Mouse (Mus musculus) liver, embryonic 14.5 days (tissue): Measurements from ENCODE around the gene Eif4a1. TPM values are rescaled to one million over a fixed set of nuclear protein-coding genes. Genes with fewer than 3 reads are reported as not detected.
A peak's percentile ranks its signal among the peaks of the same experiment; 100 is the strongest.

Source experiments
- ATAC-seq: fragments of 200-750 bp; cut with Nextera tagmentation; 2 replicates; pipeline ENCODE4 v1.8.0; 2017; ENCODE audit warnings: moderate number of reproducible peaks, mild to moderate bottlenecking, moderate library complexity; ENCODE audit not compliant: insufficient read depth
- DNase-seq, 3 experiments: peaks; one replicate each; pipeline ENCODE4 v3.0.0-alpha.2; 2012 to 2013; ENCODE audit warnings: low read depth in 3 of 3, low spot score in 3 of 3
- H3K27ac ChIP-seq: fragments of 300-500 bp; sonication (generic); 2 replicates; pipeline ENCODE4 v1.5.1; 2014; ENCODE audit warnings: moderate library complexity, mild to moderate bottlenecking, control low read depth, inconsistent platforms
- H3K27me3 ChIP-seq: fragments of 300-500 bp; sonication (generic); 2 replicates; pipeline ENCODE4 v1.6.1; 2014; ENCODE audit warnings: mild to moderate bottlenecking, low read length, moderate library complexity; ENCODE audit not compliant: control insufficient read depth, insufficient read depth
- H3K36me3 ChIP-seq: fragments of 300-500 bp; sonication (generic); replicated peaks from 2 replicates; pipeline ENCODE4 v1.6.1; 2014; ENCODE audit warnings: low read depth; ENCODE audit not compliant: control insufficient read depth, insufficient read depth
- H3K4me1 ChIP-seq, 2 experiments: fragments of 200-500 bp in 1 of 2; fragments of 300-500 bp in 1 of 2; sonication (generic) in 1 of 2; replicated peaks; 2 replicates each; pipeline ENCODE4 v1.6.1; 2012 to 2014; ENCODE audit warnings: antibody characterized with exemption in 1 of 2, inconsistent platforms in 1 of 2, low read length in 1 of 2; ENCODE audit not compliant: control insufficient read depth in 2 of 2, insufficient read depth in 2 of 2
- H3K4me2 ChIP-seq: fragments of 300-500 bp; sonication (generic); 2 replicates; pipeline ENCODE4 v1.6.1; 2014; ENCODE audit warnings: low read depth, mild to moderate bottlenecking, control low read depth, moderate library complexity
- H3K4me3 ChIP-seq, 2 experiments: fragments of 200-500 bp in 1 of 2; fragments of 300-500 bp in 1 of 2; sonication (generic) in 1 of 2; 2 replicates each; pipeline ENCODE4 v1.5.1; 2012 to 2014; ENCODE audit warnings: low read depth in 2 of 2, low read length in 2 of 2, mild to moderate bottlenecking in 2 of 2, control low read depth in 1 of 2, inconsistent platforms in 1 of 2, moderate library complexity in 1 of 2; ENCODE audit not compliant: insufficient read depth in 1 of 2
- H3K9ac ChIP-seq: fragments of 300-500 bp; sonication (generic); replicated peaks from 2 replicates; pipeline ENCODE4 v1.6.1; 2014; ENCODE audit warnings: mild to moderate bottlenecking, control low read depth, moderate library complexity
- H3K9me3 ChIP-seq: fragments of 300-500 bp; sonication (generic); 2 replicates; pipeline ENCODE4 v1.6.1; 2016; ENCODE audit warnings: low read length, mixed read lengths; ENCODE audit not compliant: control insufficient read depth
- CTCF ChIP-seq: IDR thresholded peaks from 2 replicates; pipeline ENCODE4 v1.5.1; 2016; ENCODE audit warnings: antibody characterized with exemption, low read depth, control low read depth
- EP300 ChIP-seq: IDR thresholded peaks from 2 replicates; pipeline ENCODE4 v1.6.1; 2016; ENCODE audit warnings: antibody characterized with exemption, low read depth
- WGBS: fragments of 180-500 bp; shearing (Covaris S2); extraction: QIAGEN DNeasy Blood & Tissue Kit; methylation state at CpG from one replicate; pipeline ENCODE4 v1.1.7; 2014; ENCODE audit not compliant: insufficient replicate concordance; 5-methylcytosine and 5-hydroxymethylcytosine counted together
- polyA plus RNA-seq, 2 experiments: library from polyadenylated mRNA; depleted of rRNA in 1 of 2; stranded (reverse) in 1 of 2; unstranded in 1 of 2; fragments of >200 nt; fragmentation: Nextera tagmentation in 1 of 2; extraction: Ambion mirVana in 1 of 2; gene quantifications; 2 replicates each; pipeline versions ENCODE4 v1.2.1 to v1.2.3; 2012 to 2014

Gene Eif4a1
- polyA plus RNA-seq, 2 experiments: 316 to 420 TPM

GRCm38 (mm10) chr11:69686377-69686776, 14.2 kb upstream of the Eif4a1 start:
- WGBS: 36% methylated on average over 4 of the region's 4 CpGs
- Histone ChIP-seq H3K27me3 (no peaks in the 10 kb centered on the region), H3K9ac (no peak overlapping the region), H3K4me2 (no peak overlapping the region), H3K4me3 (no peak overlapping the region), H3K36me3 (no peaks in the 10 kb centered on the region), H3K27ac (no peak overlapping the region), H3K9me3 (no peaks in the 10 kb centered on the region), H3K4me1 (peaks cover 2 to 17% of the 10 kb centered on the region in 2 experiments; a peak in 2 of 4 replicates)
- ATAC-seq (no peak), DNase-seq (peak in 1 of 3 experiments; percentile 34)
- TF ChIP-seq EP300 (no peak), CTCF (no peak)

GRCm38 (mm10) chr11:69685526-69686148, 13.4 kb upstream of the Eif4a1 start, which contains the start of gene Tnfsf13:
TSS of gene Tnfsf13 (minus strand) at chr11:69685784.
- no peak for TF ChIP-seq CTCF
- TF ChIP-seq EP300: no peak
- no peaks in the 10 kb centered on the region for H3K36me3 ChIP-seq
- no peak within 1 kb of the TSS for H3K9ac ChIP-seq
- no peak for DNase-seq
- no peak within 1 kb of the TSS for H3K4me2 ChIP-seq
- H3K27ac ChIP-seq: no peak within 1 kb of the TSS
- WGBS: 67% methylated on average over 10 of the region's 10 CpGs
- ATAC-seq: no peak
- H3K9me3 ChIP-seq: no peaks in the 10 kb centered on the region
- no peak within 1 kb of the TSS for H3K4me3 ChIP-seq
- no peaks in the 10 kb centered on the region for H3K27me3 ChIP-seq
- H3K4me1 ChIP-seq: peaks cover 5 to 21% of the 10 kb centered on the region in 2 experiments; a peak in 3 of 4 replicates

- Histone ChIP-seq H3K27ac (no peak overlapping the region), H3K36me3 (no peaks in the 10 kb centered on the region; the same call in 1 of the 2 replicates), H3K4me2 (no peak overlapping the region), H3K9ac (no peak overlapping the region), H3K27me3 (no peaks in the 10 kb centered on the region), H3K4me3 (no peak overlapping the region), H3K4me1 (peaks cover 8 to 21% of the 10 kb centered on the region in 2 experiments; a peak in 3 of 4 replicates), H3K9me3 (no peaks in the 10 kb centered on the region)
- 79% methylated on average over 6 of the region's 6 CpGs for WGBS
- ATAC-seq (no peak), DNase-seq (no peak)
- no peak for TF ChIP-seq EP300
- TF ChIP-seq CTCF: no peak
Measured at GRCm38 (mm10) chr11:69684936-69685335, 12.7 kb upstream of the Eif4a1 start.

GRCm38 (mm10) chr11:69684128-69684745, 12.0 kb upstream of the Eif4a1 start:
- WGBS: 70% methylated on average over 12 of the region's 12 CpGs
- Histone ChIP-seq H3K4me2 (no peak overlapping the region), H3K9me3 (no peaks in the 10 kb centered on the region), H3K27ac (no peak overlapping the region), H3K27me3 (no peaks in the 10 kb centered on the region), H3K4me3 (no peak overlapping the region), H3K9ac (no peak overlapping the region), H3K36me3 (no peaks in the 10 kb centered on the region; the same call in 1 of the 2 replicates), H3K4me1 (peaks cover 8 to 21% of the 10 kb centered on the region in 2 experiments; a peak in 3 of 4 replicates)
- no peak for ATAC-seq
- TF ChIP-seq EP300: no peak
- TF ChIP-seq CTCF: no peak
- no peak for DNase-seq

GRCm38 (mm10) chr11:69683576-69683975, 11.4 kb upstream of the Eif4a1 start:
- WGBS: 57% methylated on average over 7 of the region's 7 CpGs
- Histone ChIP-seq H3K9ac (no peak overlapping the region), H3K9me3 (no peaks in the 10 kb centered on the region), H3K36me3 (peaks cover under 1% of the 10 kb centered on the region; the same call in 1 of the 2 replicates), H3K4me1 (peaks cover 8 to 21% of the 10 kb centered on the region in 2 experiments; a peak in 3 of 4 replicates), H3K4me3 (no peak overlapping the region), H3K27me3 (no peaks in the 10 kb centered on the region), H3K4me2 (no peak overlapping the region), H3K27ac (no peak overlapping the region)
- TF ChIP-seq CTCF (no peak), EP300 (no peak)
- no peak for DNase-seq
- ATAC-seq: no peak
